Mouse (Mus musculus): ENCODE measurements around the gene Jtb.
"Not testable (repeated sequence)": the region's sequence is repeated elsewhere in the genome, so short reads cannot be mapped to it uniquely, and the experiment has no call there.

Gene Jtb

DNA sequence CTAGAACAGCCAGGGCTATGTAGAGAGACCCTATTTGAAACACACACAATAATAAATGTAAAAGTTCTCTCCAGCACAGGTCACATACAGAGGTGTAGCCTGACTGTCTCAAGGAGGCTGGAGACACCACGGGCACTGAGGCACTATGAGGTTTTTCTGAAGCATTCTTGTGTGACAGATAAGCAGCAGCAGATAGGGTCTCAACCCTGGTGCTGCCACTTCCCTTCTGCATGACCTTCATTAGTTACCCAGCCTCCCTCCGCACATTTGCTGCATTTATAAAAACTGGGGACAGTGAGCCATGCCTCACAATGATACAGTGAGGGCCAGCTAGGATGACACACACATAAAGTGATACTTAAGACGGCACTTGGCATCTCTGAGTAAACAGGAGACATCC is 8.5 kb upstream of the Jtb start:
- DNase-seq (ENCODE audit: low spot score in 2 of 2): no peak

GRCm38 (mm10) chr3:90224331-90224730 is 7.1 kb upstream of the Jtb start:
- no peak for DNase-seq (ENCODE audit: low spot score in 2 of 2)

DNA sequence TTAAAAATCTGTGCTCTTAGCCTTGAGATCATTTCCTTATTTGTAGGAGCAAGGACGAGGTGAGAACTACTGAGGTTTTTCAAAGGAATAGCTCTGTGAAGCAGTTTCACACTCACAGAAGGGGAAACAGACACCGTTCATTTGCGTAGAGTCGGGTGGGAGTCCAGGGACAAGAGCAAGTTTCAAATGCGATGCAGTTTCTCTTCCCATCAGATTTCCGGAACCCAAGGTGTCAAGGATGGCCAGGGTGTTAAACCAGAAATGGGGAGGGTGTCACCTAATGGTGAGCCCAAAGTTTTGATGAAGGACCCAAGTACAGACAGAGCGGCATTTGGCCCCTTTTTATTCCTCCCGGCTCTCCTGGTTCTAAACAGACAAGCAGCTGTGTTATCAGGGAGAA is 322 bp upstream of the Jtb start:
- DNase-seq (ENCODE audit: low spot score in 2 of 2): no peak

GRCm38 (mm10) chr3:90241251-90241650 is 9.9 kb downstream of the Jtb start:
- no peak for DNase-seq (ENCODE audit: low spot score in 2 of 2)

DNA sequence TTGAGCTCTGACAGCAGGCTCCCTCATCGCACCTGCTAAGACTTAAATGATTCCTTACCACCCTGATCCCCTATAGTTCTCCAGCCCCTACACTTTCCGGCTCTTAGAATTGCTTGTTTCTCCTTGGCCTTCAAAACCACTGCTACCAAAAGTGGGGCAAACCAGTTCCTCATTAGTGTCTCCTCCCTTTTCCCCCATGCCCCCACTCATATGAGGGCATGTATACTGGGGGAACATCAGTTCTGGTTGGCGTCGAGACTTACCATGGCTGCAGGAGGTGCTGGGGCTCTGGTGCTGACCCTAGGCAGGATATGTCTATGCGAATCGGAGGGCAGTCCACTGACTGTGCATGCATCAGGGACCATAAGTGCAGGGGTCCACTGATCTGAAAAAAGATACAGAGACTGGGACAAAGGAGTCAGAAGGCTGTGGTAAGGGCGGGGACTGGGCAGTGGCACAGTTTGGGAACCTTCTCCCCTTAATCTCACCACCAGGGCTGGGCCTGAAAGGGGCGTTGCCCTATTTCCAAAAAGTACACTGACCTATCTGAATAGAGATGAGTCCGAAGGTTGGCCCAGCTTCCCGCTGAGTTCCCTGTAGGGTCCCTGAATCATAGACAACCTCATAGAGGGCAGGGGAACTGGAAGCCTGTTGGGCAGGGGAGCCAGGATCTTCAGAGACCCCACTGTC is 10.4 kb downstream of the Jtb start:
- no peak for DNase-seq (ENCODE audit: low spot score in 2 of 2)

DNA sequence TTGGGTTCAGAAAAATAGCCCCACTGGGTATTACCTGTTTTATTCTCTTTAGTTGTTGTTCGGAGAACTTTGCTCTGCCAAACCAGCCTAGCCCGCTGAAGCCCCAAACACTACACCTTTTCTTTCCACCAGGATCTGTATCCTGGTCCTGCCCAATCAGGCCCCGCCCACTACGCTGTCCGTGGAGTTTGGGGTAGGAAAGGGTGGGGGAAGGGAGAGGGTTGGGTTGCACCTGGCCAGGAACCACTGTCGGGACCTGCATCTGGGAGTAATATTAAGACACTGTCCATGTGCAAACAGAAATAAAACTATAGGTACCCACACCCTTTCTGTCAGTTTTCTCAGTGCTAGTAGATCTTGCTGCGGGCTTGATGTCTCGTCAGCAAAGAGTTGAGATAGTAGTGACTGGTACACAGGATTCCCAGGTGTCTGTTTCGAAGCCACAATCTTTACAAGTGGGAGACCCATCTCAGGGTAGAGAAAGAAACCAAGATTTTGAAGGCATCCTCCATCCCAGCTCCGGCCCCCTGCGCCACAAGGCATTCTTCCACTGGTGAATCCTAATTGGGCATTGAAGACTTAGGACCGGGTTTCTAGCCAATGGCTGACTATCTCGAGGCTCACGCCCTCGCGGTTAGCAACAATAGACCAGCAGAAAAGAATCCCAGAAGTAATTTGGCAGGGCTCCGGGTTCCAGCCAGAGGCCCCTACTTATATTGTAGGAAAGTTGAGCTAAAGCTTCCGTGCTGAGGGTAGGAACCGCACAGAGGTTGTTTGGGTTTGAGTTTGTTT is 11.8 kb downstream of the Jtb start, which contains the start of gene Creb3l4:
Gene Creb3l4 (minus strand): TSS at position 529 of the 792 bp plus-strand sequence.
- DNase-seq (ENCODE audit: low spot score in 2 of 2): no peak

- DNase-seq (ENCODE audit: low spot score in 2 of 2): no peak
Measured at GRCm38 (mm10) chr3:90245406-90245805, 14.0 kb downstream of the Jtb start.

- no peak for DNase-seq (ENCODE audit: low spot score in 2 of 2)
Measured at GRCm38 (mm10) chr3:90247630-90247959, 16.2 kb downstream of the Jtb start.

DNA sequence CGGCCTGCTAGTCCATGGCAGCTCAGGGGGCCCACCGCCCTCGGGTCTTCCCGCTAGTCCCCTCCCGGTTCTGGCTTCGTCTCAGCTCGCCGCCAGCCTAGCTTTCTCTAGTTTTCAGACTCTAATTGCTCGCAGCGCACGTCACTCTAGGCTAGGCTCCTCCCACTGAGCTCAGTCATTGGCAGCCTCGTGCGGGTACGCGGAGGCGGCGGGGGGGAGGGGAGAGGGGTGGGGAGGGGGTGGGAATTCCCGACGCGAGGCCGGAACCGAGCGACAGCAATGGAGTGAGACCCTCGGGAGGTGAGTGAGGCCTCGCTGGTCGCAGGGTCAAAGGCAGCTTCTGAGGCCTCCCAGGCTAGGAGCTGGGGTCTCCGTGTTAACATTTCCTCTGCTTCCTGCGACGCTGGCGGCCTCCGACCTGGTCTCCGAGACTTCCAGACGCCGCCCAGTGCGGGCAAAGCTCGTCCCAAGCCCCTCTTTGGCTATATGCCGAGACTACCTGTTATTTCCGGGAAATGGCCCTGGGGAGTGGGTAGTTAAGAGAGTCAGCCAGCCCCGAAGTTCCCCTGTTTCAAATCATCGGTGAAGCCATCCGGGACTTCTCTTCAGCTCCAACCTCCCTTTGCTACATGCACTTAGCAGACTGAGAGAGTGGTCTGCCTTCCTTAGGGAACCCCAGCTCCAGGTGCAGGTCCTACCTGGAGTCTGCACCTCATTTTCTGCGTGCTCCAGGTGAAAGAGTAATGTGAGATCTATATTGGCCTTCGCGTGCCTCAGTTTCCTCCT is 16.8 kb downstream of the Jtb start, which contains the start of gene Slc39a1:
Gene Slc39a1 (plus strand): TSS at position 213 of the 786 bp plus-strand sequence.
- DNase-seq (ENCODE audit: low spot score in 2 of 2): peak; percentile 90 to 95

- DNase-seq (ENCODE audit: low spot score in 2 of 2): no peak
Measured at GRCm38 (mm10) chr3:90248746-90249100, 17.3 kb downstream of the Jtb start.

DNA sequence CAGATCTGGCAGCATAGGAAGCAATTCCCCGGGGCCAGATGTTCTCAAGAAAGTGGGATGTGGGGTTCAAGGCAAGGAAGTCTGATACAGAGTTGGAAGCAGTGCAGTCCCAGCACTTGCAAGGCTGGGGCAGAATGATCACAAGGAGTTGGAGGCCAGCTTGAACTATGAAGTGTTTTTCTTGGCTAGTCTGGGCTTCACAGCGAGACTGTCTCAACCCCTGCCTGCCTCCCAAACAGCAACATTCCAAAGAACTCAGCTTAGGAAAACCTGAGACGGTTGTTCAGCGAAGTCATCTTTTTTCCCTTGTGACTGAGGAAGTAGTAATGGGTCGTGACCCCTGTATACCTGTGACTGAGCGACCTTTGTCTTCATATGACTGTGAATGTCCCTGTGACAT is 19.4 kb downstream of the Jtb start:
- no peak for DNase-seq (ENCODE audit: low spot score in 2 of 2)

DNA sequence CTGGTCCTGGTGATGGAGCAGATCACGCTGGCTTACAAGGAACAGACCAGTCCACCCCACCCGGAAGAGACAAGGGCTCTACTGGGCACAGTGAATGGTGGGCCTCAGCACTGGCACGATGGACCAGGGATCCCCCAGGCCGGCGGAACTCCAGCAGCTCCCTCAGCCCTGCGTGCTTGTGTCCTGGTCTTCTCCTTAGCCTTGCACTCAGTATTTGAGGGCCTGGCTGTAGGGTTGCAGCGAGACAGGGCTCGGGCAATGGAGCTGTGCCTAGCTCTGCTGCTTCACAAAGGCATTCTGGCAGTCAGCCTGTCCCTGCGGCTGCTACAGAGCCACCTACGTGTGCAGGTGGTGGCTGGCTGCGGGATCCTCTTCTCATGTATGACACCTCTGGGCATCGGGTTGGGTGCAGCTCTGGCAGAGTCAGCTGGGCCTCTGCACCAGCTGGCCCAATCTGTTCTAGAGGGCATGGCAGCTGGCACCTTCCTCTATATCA is 20.4 kb downstream of the Jtb start:
- DNase-seq (ENCODE audit: low spot score in 2 of 2): not testable (repeated sequence)

DNA sequence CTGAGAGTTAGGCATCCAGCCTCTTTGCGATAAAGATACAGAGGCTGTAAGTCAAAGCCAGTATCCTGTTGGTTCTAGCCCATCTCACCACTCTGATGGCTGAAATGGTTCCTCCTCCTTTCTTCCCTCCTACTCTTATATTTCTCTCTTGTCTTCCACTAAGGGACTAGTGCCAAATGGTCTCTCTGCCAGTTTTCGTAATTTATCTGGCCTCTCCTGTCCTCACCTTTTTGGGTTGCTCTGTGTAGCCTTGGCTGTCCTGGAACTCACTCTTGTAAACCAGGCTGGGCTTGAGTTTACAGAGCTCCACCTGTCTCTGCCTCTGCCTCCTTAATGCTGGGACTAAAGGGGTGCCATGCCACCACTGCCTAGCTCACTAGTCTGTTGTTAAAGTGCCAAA is 21.3 kb downstream of the Jtb start:
- DNase-seq (ENCODE audit: low spot score in 2 of 2): not testable (repeated sequence)

DNA sequence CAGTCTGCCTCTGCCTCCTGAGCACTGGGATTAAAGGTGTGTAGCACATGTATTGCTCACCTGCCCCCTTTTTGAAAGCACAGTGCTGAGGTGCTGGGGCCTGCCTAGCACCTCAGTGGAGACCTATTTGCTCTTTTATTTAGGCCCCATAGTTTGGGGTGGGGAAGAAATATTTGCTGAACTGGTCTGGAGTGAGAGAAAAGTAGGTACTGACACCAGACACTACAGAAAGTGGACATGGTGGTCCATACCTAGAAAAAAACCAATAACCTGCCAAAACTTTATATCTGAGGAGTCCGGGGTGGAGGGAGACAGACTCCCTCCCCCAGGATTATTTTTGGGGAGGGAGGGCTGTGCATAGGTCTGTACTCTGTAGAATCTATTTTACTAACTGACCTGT is 21.8 kb downstream of the Jtb start:
- DNase-seq (ENCODE audit: low spot score in 2 of 2): not testable (repeated sequence)

DNA sequence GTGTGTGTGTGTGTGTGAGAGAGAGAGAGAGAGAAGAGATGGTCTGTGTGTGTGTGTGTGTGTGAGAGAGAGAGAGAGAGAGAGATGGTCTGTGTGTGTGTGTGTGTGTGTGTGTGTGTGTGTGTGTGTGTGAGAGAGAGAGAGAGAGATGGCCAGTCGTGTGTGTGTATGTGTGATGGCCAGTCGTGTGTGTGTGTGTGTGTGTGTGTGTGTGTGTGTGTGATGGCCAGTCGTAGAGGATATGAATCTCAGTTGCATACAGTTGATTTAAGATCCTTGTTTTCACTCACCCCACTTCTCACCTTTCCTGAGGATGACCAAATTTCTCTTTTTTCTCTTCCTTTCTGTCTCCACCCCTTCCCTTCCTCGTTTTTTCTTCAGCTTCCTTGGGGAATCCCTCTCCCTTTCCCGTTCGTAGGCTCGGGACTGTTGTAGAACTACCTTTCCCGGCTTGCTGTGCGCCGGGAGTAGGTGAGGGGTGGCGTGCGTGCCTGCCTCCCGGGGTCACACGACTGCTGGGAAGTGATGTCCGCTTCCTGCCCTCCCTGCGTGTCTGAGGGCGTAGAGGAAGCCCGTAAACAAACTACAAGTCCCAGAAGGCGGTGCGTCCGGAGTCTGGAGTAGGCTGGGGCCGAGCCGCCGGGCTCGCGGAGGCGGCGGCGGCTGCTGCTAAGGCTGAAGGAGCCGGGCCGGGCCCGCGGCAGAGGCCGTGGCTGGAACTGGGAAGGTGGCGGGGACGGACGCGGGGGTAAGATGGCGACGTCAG is 22.4 kb downstream of the Jtb start, which contains the start of gene Crtc2:
Gene Crtc2 (plus strand): TSS at position 511 of the 766 bp plus-strand sequence.
- peak; percentile 96 to 98 for DNase-seq (ENCODE audit: low spot score in 2 of 2)

DNA sequence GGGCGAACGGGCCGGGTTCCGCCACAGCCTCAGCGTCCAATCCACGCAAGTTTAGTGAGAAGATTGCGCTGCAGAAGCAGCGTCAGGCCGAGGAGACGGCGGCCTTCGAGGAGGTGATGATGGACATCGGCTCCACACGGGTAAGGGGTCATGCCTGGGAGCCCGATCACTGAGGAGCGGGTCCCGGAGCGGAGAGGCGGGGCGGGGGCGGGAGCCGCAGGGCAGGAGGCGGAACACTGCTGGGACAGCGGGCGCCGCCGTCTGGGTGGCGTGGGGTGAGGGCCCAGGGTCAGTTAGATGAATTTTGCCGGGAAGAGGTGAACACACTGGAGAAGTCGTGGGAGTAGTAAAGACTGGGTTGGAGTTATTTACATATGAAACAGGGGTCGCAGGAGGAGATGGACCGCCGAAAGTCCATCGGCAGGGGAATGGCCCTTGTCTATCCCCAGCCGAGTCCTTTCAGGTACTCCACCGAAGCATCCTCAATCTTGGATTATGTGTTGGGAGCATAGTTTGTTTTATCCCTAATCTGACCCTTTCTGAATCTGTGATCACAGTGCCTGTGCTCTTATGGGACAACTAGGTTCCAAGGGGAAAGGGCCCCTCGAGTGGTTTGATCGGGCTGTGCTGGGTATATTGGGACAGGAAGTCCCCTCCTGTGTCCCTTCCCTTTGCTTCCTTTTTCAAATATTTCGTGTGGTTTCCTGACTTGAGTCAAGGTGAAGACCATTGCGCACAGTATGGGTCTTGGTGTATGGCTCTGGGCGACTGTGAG is 23.2 kb downstream of the Jtb start:
- DNase-seq (ENCODE audit: low spot score in 2 of 2): no peak

GRCm38 (mm10) chr3:90255194-90255565 is 23.8 kb downstream of the Jtb start:
- DNase-seq (ENCODE audit: low spot score in 2 of 2): no peak

DNA sequence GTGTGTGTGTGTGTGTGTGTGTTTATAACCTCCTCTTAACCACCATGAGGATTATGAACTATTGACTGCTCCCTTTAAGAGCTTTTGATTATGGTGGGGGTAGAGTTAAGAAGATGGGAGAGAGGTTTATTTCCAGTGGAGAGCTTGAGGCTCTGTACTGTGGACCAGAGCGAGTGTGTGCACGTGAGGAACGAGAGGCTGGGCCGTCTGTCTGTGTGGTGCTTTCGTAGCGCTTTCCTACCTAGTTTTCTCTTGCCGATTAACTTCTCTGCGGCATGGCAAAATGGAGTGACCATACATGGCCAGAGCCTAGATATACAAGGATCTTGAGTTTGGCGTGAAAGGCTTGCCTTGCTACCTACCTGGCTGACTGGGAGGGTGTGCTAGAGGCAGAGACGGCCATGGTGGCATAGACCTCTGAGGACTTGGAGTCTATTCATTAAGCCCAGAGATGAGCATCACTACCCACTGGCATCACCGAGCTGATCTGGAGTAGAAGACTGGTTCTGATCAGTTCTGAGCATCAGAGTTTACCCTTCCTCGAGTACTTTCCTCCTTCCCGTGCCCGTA is 24.5 kb downstream of the Jtb start:
- no peak for DNase-seq (ENCODE audit: low spot score in 2 of 2)

DNA sequence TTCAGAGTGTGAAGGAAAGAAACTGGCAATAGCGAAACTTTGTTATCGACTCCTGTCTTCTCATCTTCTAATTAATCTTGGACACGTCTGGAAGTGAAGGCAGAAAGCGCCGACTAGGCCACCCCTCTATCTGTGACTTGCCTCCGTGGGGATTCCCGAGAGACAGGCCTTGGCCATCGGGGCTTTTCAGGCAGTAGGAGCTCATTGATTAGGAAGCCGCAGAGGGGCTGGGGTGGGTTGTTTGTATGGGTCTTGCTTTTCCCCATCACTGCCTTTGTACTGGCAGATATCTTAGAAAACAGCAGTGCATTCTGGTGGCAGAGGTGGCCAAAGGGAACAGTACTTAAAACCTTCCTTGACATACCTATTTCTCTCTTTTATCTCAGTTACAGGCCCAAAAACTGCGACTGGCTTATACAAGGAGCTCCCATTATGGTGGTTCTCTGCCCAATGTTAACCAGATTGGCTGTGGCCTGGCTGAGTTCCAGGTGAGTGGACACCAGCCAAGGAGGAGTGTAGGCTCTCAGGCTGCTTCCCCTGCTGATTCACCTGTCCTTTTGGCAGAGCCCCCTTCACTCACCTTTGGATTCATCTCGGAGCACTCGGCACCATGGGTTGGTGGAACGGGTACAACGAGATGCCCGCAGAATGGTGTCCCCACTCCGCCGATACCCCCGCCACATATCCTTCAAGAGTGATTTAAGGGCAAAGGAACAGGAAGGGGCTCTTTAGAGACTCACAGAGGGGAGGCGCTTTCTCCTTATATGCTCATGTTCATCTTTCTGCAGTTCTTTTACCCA is 25.5 kb downstream of the Jtb start:
- no peak for DNase-seq (ENCODE audit: low spot score in 2 of 2)

GRCm38 (mm10) chr3:90258521-90258920 is 27.1 kb downstream of the Jtb start:
- DNase-seq (ENCODE audit: low spot score in 2 of 2): no peak
